Mouse (Mus musculus) granulocyte monocyte progenitor cell, adult 5-6 weeks (primary cell): ENCODE results near the gene Lap3. TPM values are rescaled to one million over a fixed set of nuclear protein-coding genes. Genes with fewer than 3 reads are reported as not detected.

Experiments
- ATAC-seq: replicated peaks from 2 replicates; pipeline ENCODE4 v1.8.0; 2016; ENCODE audit warnings: mild to moderate bottlenecking, moderate TSS enrichment, inconsistent platforms; ENCODE audit not compliant: poor library complexity, severe bottlenecking
- total RNA-seq, 2 experiments: library from RNA; stranded (forward) in 1 of 2; stranded (reverse) in 1 of 2; fragments of 200-712, 200-1000 nt in 1 of 2; fragments of >200 nt in 1 of 2; fragmentation: Nextera tagmentation in 1 of 2; gene quantifications; 2 replicates each; pipeline ENCODE4 v1.2.3; 2014 to 2017

Gene Lap3
- 52.4 and 54.4 TPM in 2 replicates for total RNA-seq (2014; fragmentation: Nextera tagmentation)
- 59.8 and 68.8 TPM in 2 replicates for total RNA-seq (2017)

DNA sequence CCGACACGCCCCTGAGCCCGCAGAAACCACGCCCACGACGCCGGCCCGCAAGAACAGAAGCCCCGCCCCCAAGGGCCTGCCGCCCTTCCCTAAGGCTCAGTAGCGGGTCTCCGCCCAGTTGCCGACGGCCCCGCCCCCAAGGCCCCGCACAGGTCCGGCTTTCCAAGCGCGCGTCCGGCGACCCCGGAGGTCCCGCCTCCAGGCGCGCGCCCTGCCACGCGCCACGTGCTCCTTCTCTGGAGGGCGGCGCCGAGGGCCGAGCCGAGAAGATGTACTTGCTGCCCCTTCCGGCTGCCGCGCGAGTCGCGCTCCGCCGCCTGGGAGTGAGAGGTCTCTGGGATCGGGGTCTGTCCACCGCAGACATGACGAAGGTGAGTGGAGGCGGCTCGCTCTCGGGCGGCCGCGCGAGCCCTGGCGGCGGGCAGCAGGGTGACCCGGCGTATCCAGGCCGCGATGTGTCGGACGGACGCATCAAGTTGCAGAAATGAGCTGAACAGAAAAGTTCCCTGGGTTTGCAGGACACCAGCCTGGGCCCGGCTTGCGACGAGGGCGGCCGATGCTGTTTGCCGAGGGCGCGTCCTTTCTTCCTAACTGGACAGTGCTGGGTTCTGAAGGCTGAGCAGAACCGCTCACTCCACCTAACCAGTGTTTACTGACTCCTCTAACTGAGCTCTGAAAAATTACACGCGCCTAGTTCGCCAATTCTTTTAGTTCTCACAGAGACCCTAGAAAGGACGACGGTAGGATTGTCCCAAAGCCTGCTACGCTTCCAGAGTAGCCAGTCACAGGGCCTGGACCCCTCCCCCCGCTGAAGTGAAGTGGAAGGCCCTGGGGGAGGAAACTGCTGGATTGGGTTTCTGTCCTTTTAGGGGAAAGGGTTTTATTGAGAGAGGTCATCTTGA lies at the start of gene Lap3:
Lap3 (plus strand) TSS at position 184 of the 902 bp plus-strand sequence.
- ATAC-seq = peak; percentile 89

DNA sequence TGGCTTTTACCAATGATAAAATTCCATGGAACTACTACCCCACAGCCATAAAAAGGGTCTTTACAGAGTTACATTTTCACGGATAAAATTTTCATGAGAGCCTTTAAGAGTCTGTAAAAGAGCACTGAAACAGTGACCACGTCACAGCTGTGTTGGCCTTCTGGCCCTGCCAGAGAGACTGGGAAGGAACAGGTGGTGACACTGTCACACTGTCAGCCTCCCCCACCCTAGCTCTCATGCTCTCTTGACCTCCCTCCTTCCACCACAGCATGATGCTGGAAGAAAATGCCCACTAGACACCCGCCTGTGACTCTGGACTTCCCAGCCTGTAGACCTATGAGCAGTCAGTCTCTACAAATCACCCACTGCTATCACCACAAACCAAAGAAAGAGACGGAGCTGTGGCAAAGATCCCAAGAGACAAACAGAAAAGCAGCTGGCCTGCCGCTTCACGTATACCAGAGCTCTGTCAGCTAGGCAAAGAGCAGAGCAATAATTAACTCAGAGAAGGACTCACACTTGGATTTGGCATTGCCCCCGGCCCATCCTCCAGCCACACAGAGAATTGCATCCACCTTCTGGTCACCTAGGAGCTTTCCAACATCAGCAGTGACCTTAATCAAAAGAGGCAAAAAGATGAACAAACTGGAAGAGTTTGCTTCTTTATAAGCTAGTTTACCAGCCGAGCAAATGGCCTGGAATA lies 48.9 kb upstream of the Lap3 start:
- no peak for ATAC-seq

DNA sequence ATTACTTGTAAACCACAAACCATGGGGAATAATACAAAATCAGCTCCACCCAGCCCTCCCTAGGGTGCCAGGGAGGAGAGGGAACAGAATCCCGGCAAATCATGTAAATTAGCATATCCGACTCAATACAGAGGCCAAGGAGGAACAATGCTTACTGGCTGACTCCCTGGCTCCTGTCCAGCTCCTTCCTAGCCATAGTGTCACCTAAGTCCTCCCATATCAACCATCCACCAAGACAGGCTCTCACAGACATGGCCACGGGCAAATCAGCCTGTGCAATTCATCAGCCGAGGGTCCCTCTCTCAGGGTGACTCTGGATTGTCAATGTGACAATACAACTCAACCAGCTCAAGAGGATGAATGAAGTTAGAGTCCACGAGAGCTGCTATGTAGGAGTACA lies 44.5 kb upstream of the Lap3 start:
- no peak for ATAC-seq

DNA sequence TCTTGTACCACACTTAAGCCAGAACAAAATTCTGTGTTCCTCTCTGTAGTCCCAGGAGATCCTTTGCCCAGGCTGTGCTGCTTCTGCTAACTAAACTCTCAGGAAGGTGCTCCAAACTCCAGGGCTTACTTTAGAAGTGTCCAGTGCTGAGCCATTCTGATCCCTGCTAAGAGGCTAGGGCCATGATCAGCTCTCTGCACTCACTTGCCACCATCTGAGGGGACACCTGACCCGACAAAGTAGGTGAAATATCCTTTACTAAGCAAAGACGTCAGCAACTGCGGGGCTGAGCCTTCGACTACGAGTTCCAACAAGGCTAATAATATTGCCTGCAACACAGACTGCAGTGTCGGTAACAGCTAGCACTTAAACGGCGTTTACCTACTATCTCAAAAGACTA lies 44.0 kb upstream of the Lap3 start:
- no peak for ATAC-seq

DNA sequence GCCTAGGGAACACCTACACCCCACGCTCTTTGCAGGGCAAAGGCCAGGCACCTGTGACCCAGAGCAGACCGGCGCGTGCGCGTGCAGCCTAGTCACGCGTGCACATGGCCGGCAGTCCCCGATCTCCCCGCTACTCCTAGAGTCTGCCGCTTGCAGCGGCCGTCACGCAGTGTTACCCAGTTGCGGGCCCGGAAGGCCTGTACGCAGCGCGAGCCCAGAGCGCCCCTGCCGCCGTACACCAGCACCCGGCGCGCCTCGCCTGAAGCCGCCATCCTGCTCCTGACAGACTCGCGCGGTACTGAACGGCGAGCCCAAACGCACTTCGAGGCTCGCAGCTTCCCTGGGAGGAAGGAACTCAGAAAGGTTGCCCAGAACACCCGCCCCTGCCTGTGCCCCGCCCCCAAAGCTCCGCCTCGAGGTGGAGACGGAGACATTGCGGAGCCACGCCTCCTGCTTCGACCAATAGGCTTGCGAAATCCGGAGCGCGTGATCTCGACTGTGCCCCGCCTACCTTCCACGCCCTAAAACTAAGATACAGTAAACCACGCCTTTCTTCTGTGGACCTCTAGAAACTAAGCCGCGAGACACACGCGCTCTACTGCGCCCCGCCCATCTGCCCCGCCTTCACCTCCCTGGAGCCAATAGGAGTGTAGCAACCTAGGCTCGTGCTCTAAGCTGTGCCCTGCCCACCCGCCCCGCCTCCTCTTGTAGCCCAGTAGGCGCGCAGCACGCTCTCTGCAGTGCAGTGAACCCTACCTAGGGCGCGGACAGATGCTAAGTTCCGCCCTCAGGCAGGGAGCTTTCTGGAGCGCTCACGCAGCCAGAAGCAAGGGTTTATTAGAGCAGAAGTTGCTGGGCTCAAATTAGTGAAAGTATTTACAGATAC lies 43.1 kb upstream of the Lap3 start, which contains the start of gene Qdpr:
Qdpr (minus strand) TSS at position 406 of the 886 bp plus-strand sequence.
- peak; percentile 87 for ATAC-seq

DNA sequence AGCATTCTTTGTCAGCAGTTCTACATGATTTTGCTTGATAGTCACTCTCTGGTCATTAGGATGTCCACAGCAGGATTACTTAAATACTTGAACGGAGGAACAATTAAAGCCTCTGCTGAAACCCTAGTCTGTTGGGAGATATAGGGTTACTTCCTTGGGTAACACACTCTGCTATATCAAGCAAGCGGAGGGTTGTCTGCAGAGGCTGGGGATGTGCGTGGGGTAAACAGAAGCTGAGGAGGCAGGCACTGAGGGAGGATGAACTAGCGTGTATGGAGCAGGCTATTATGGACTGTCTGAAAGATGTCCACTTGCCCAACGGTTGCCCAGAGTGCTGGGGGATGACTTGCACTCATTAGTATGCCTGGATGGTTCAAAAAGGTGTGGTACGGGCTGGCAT lies 39.7 kb upstream of the Lap3 start, which contains the start of gene Clrn2:
Clrn2 (plus strand) TSS at position 301 of the 400 bp plus-strand sequence.
- ATAC-seq = no peak

DNA sequence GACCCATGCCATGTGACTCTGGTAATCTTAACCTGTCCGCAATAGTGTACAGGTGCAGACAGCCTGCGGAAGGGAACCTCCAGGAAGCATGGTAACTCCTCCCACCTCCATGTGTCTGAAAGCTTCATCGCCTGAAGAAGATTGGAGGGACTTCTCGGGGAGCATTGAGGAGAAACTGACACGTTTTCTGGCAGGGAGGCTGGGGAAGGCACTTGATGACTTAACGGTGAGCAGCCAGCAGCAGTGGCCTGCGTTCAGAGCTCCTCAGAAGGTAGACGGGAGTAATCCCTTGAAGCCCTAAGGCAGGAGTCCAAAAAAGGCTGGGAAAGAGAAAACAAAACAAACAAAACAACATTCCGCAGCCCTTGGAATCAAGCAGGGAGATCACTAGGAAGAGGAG lies 38.7 kb upstream of the Lap3 start:
- no peak for ATAC-seq

DNA sequence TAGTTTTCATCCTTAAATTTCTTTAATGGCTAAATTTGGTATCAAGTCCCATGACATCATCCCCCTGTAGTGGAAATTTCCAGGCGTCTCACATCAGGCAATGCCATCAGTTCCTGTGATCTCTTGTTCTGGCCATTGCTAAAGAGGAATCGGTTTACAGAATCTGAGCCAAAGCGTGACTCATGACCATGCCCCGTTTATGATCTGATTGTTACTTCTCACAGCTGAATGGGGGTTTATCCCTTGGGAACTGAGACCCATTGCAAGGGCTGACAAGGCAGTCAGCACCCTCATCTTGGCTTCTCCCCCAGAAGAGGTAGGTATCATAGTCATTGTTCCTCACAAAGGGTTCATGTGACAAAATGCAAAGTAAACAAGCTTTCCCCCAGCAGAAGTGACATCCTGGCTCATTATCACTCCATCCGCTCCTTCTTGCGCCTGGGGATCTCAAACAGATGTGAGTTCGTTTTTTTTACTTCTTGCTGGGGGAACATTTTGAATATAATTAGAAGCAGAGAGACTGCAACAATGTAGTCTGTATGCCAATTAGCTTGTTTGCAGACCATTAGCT lies 20.2 kb upstream of the Lap3 start:
- no peak for ATAC-seq

DNA sequence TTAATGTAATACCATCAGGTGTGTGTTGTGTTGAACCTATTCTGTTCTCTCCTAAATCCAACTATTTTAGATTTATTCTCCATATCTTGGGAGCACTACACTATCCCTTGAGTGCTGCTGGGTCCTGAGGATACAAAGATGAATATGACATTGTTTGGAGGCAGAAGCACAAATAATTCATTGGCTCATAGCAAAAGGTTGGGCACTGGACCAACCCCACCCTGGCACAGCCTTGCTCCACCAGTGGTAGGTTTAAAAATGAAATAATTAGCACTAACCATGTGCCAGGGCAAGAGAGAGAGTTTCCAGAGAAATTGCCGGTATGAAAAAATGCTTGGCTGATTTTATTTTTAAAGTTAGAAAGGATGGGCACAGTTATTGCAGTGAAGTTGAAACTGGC lies 19.7 kb upstream of the Lap3 start:
- no peak for ATAC-seq

DNA sequence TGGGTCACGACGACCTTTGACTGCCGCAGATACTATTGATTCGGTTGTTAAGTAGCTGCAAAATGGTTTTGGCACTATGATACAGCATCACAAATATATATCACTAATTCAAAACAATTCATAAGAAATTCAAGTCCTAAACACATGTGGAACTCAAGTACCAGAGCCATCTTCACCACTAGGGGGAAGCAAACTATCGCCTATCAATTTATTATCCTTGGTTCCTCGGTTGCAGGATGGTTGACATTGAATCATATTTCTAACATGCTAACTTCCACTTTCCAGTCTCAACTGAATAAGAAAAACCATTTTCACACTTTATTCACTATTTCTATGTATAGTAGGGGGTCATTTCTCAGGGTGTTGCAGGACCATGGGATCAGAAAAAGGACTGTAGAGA lies 19.0 kb upstream of the Lap3 start:
- peak; percentile 85 for ATAC-seq

DNA sequence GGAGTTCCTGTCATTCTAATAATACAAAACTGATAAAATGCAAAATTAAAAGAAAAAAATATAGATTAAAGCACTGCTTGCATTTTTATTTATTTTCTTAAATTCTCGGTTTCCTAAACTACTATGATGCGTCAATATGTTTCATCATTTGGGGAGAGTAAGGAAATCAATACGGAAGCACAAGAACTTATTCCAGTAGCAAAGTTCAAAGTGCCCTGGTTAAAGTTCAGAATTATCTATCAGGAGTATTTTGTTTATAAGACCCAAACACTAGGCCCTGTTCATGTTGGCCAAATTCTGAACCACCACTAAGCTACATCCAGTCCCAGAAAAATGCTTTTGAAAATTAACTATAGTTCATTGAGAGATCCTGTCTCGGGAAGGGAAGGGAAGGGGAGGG lies 18.4 kb upstream of the Lap3 start:
- no peak for ATAC-seq

DNA sequence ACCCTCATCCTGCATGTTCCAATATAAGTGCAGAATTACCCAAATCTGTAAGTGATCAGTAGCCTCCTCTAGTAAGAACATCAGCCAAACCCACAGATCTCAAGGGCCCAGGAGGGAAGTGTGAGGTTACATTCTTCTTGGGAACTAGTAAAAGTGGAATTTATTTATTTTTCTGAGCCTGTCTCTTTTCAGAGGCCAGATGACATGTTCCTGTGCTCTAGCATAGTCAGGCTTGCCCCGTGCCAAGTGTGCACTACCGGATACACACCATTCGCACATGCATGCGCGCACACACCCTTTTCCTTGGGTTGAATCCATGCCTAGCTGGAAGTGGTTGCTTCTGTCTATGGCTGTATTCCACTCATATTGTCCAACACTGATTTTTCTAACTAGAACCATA lies 17.4 kb upstream of the Lap3 start:
- no peak for ATAC-seq

DNA sequence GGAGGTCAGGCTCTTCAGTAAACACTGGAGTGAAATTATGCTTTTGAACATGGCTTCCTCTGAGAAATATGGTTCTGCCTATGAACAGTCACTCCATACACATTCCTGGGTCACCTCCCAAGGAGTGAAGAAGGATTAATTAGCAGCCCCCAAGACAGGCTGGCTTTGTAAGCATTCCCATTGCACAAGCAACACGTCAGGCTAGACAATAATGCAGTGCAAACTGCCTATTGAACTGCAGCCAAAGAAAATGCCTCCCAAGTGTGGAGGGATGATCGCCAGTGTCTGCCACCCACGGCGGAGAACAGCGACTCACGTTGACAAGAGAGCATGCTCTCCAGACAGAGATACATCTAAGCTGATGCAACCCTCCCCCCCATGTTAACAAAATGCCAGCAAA lies 16.9 kb upstream of the Lap3 start:
- ATAC-seq = no peak

DNA sequence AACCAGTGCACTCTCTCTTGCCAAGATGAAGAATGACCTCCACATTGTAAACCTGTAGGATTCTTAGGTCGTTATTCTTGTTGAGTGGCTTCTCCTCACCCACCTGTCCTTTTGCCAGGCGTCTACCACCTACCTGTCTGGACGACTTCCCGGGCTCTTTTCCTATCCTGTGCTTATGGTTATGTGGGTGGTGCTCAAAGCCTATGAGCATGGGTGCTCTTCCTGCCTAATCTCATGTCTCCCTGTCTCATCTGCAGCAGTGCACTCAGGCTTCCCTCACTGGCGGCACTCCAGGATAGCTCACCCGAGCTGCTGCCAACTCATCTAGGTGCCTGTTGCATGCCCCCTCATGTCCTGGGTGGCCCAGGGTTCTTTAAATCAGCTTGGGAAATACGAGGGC lies 15.6 kb upstream of the Lap3 start:
- no peak for ATAC-seq

DNA sequence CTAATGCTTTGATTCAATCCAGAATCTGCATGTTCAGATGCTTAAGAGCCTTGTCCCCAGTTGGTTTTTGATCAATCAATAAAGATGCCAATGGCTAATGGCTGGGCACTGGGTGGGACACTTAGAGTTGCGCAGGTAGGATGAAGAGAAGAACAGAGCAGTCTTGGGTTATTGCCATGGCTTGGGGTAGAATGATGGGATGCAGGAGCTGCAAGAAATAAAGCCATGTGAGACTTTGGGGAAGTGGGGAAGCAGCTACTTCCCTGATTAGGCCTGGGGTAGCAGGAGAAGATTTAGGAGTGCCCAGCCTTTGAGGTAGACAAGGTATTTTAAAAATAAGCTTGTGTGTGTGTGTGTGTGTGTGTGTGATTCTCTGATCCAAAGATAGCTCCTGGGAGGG lies 13.1 kb upstream of the Lap3 start:
- no peak for ATAC-seq

DNA sequence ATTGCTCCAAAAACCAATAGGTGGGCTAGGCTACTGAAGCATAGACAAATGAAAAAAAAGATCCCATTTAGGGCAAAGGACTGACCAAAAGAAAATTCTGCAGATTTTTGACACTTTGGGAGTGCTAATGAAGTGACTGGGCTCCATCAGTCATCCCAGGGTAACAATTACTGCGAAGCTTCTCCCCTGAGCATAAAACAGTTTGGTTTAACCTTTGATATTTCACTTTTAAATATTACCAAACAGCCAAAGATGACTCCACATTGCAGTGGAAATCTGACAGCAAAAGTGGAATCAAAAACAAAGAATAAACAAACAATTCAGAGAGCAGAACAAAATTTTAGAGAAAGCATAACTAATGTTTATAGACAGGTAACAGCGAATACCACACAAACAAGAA lies 12.0 kb upstream of the Lap3 start:
- no peak for ATAC-seq

DNA sequence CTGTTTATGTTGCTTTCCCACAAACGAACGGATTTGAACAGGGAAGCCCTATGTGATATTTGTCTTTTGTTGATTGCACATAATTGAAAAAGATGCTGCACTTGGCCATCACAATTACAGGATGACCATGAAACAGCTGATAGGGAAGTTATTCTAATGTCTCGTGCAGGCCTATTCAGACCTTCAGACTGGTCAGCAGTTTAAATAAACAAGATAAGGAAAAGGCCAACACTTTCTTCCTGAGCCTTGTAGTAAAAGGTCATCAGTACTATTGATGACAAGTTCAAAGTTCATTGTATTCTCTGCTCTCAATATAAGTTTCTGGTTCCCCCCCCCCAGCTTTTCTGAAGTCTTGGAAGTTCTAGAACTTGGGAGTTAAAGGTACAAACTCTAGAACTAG lies 10.6 kb upstream of the Lap3 start:
- ATAC-seq = no peak

DNA sequence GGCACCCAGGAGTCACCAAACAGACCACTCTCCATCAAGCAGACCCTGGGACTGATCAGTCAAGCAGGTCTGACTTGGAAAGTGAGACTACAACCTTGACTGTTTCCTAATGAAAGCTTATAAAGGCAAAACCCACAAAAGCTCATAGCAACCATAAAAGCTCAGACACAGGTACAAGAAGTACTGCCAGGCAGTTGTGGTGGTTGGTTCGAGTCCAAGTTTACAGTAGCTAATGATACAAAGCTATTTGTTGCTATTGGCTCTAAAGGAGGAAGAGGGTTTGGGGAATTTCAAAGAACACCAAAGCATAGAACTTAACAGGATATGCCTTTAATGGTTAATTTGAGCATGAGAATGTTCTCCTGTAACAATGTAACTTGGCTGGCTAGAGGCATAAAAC lies 9.5 kb upstream of the Lap3 start:
- no peak for ATAC-seq

DNA sequence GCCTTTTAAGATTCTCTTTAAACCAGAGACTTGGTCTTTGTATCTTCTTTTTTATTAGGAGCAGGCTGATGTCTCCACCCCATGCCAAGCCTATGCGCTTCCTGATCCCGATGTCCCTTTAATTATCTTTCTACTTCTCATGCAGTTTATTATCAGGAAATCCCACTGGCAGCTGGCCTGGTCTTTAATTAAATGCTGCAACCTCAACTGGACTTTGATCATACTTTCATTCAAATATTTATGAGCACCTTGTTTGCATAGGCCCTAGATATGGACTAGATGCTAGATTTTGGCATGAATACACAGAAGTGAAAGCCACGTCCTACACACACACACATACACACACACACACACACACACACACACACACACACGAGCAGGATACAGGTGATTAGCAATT lies 1.4 kb upstream of the Lap3 start:
- no peak for ATAC-seq

DNA sequence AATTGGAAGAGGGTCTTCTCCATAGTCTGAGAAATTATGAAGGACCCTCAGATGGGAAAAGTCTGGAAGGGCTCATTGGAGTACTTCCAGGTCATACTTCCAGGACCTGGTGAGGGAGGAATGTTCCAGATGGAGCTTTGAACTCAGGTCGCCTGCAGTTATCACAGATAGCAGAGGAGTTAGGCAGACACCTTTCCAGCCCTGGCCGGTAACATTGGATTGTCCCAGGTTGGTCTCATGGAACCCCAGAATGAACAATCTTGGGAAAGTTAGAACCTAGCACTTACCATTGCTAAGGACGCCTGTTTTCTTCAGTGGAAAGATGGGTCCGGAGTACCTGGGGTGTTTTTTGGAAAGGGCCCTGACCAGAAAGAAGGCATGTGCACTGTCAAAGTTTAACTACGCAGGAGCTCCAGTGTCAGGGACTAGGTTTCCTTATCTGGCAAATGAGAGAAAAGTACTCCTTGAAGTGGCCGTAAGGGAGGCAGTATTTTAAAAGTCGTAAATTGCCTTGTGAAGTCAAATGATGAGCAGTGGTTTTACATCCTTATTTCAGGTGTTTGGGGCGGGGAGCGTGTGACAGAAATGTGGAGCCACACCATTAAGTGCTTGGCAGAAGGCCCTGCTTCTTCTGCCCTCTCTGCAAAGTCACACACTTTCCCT lies 1.1 kb downstream of the Lap3 start:
- ATAC-seq = no peak
